Mouse (Mus musculus) CH12.LX (cell line): ENCODE results near the gene Phykpl. TPM values are rescaled to one million over a fixed set of nuclear protein-coding genes. Genes with fewer than 3 reads are reported as not detected.
A peak's percentile ranks its signal among the peaks of the same experiment; 100 is the strongest.

Experiments
- DNase-seq: peaks from one replicate; pipeline ENCODE4 v3.0.0-alpha.2; 2013; ENCODE audit errors: extremely low read depth
- H3K27ac ChIP-seq: 2 replicates; pipeline ENCODE4 v1.5.1; 2012; ENCODE audit warnings: low read depth, mild to moderate bottlenecking, control low read depth, moderate library complexity; ENCODE audit not compliant: insufficient read depth
- H3K27me3 ChIP-seq: replicated peaks from 2 replicates; pipeline ENCODE3; 2012; ENCODE audit warnings: inconsistent platforms
- H3K36me3 ChIP-seq, 2 experiments: replicated peaks in 1 of 2; 2 replicates each; pipeline versions ENCODE3 to v1.6.1; 2012; ENCODE audit warnings: inconsistent platforms in 1 of 2, low read length in 1 of 2, mild to moderate bottlenecking in 1 of 2, mixed read lengths in 1 of 2, moderate library complexity in 1 of 2; ENCODE audit not compliant: control insufficient read depth in 1 of 2, insufficient read depth in 1 of 2
- H3K4me1 ChIP-seq, 2 experiments: 2 replicates each; pipeline ENCODE4 v1.6.1; 2012; ENCODE audit warnings: inconsistent platforms in 1 of 2, moderate library complexity in 1 of 2; ENCODE audit not compliant: insufficient read depth in 2 of 2, control insufficient read depth in 1 of 2
- H3K4me2 ChIP-seq: 2 replicates; pipeline ENCODE4 v1.6.1; 2012; ENCODE audit warnings: low read depth, mild to moderate bottlenecking, control low read depth; ENCODE audit not compliant: poor library complexity, insufficient read depth, severe bottlenecking
- H3K4me3 ChIP-seq, 3 experiments: fragments of 150-350 bp in 1 of 3; sonication (generic) in 1 of 3; replicated peaks in 1 of 3; 2 replicates each; pipeline versions ENCODE3 to v1.5.1; 2011 to 2012; ENCODE audit warnings: low read depth in 2 of 3, low read length in 2 of 3, mild to moderate bottlenecking in 2 of 3, moderate library complexity in 2 of 3, control low read depth in 1 of 3, improper control_type of control experiment in 1 of 3, inconsistent platforms in 1 of 3, mixed read lengths in 1 of 3; ENCODE audit not compliant: poor library complexity in 1 of 3
- H3K79me2 ChIP-seq: replicated peaks from 2 replicates; pipeline ENCODE4 v1.6.1; 2012; ENCODE audit warnings: mild to moderate bottlenecking, moderate library complexity; ENCODE audit not compliant: control insufficient read depth, poor library complexity, insufficient read depth, severe bottlenecking; ENCODE audit errors: extremely low read depth
- H3K9ac ChIP-seq: 2 replicates; pipeline ENCODE4 v1.6.1; 2012; ENCODE audit warnings: low read depth, mild to moderate bottlenecking, control low read depth, moderate library complexity; ENCODE audit not compliant: insufficient read depth
- H3K9me3 ChIP-seq: replicated peaks from 2 replicates; pipeline ENCODE3; 2012; ENCODE audit warnings: low read length, inconsistent platforms, mixed read lengths
- CHD1 ChIP-seq: IDR thresholded peaks from 2 replicates; pipeline ENCODE4 v1.6.1; 2012; ENCODE audit warnings: low read depth, low read length, improper control_type of control experiment, inconsistent platforms
- CHD2 ChIP-seq: IDR thresholded peaks from 2 replicates; pipeline ENCODE4 v1.6.1; 2011; ENCODE audit warnings: low read length, improper control_type of control experiment
- CTCF ChIP-seq, 2 experiments: IDR thresholded peaks in 1 of 2; conservative IDR thresholded peaks in 1 of 2; 2 replicates each; pipeline ENCODE4 v1.5.1; 2011 to 2012; ENCODE audit warnings: low read depth in 2 of 2, low read length in 2 of 2, improper control_type of control experiment in 1 of 2, inconsistent platforms in 1 of 2, mild to moderate bottlenecking in 1 of 2, moderate library complexity in 1 of 2
- E2F4 ChIP-seq: IDR thresholded peaks from 2 replicates; pipeline ENCODE4 v1.6.1; 2011; ENCODE audit warnings: low read depth, low read length, improper control_type of control experiment; ENCODE audit not compliant: insufficient replicate concordance
- EP300 ChIP-seq: IDR thresholded peaks from 2 replicates; pipeline ENCODE4 v1.6.1; 2011; ENCODE audit warnings: low read length, improper control_type of control experiment
- ETS1 ChIP-seq: conservative IDR thresholded peaks from 2 replicates; pipeline ENCODE4 v1.6.1; 2012; ENCODE audit warnings: low read depth, mild to moderate bottlenecking, inconsistent platforms, low read length, improper control_type of control experiment, moderate library complexity
- GABPA ChIP-seq: IDR thresholded peaks from 2 replicates; pipeline ENCODE4 v1.6.1; 2012; ENCODE audit warnings: low read depth, low read length, improper control_type of control experiment, inconsistent platforms; ENCODE audit not compliant: insufficient replicate concordance
- HCFC1 ChIP-seq: IDR thresholded peaks from 2 replicates; pipeline ENCODE4 v1.6.1; 2012; ENCODE audit warnings: low read depth, mild to moderate bottlenecking, inconsistent platforms, low read length, improper control_type of control experiment
- IRF4 ChIP-seq: IDR thresholded peaks from 2 replicates; pipeline ENCODE4 v1.6.1; 2014; ENCODE audit warnings: low read depth, mild to moderate bottlenecking, inconsistent platforms, low read length, improper control_type of control experiment
- JUN ChIP-seq: IDR thresholded peaks from 2 replicates; pipeline ENCODE4 v1.6.1; 2011; ENCODE audit warnings: low read depth, mild to moderate bottlenecking, low read length, improper control_type of control experiment, moderate library complexity; ENCODE audit not compliant: insufficient read depth
- JUND ChIP-seq: conservative IDR thresholded peaks from 2 replicates; pipeline ENCODE4 v1.6.1; 2011; ENCODE audit warnings: low read depth, low read length, improper control_type of control experiment
- MAFK ChIP-seq: IDR thresholded peaks from 2 replicates; pipeline ENCODE4 v1.6.1; 2011; ENCODE audit warnings: low read length, improper control_type of control experiment; ENCODE audit not compliant: insufficient replicate concordance
- MAZ ChIP-seq: IDR thresholded peaks from 2 replicates; pipeline ENCODE4 v1.6.1; 2012; ENCODE audit warnings: low read depth, mild to moderate bottlenecking, inconsistent platforms, low read length, improper control_type of control experiment, moderate library complexity
- MEF2A ChIP-seq: IDR thresholded peaks from 2 replicates; pipeline ENCODE4 v1.6.1; 2014; ENCODE audit warnings: low read depth, mild to moderate bottlenecking, inconsistent platforms, low read length, improper control_type of control experiment, borderline replicate concordance
- MXI1 ChIP-seq: IDR thresholded peaks from 2 replicates; pipeline ENCODE4 v1.6.1; 2011; ENCODE audit warnings: mild to moderate bottlenecking, low read depth, low read length, improper control_type of control experiment
- MYC ChIP-seq: IDR thresholded peaks from 2 replicates; pipeline ENCODE4 v1.6.1; 2011; ENCODE audit warnings: low read depth, mild to moderate bottlenecking, improper control_type of control experiment, low read length
- NELFE ChIP-seq: IDR thresholded peaks from 2 replicates; pipeline ENCODE4 v1.6.1; 2011; ENCODE audit warnings: low read depth, low read length, improper control_type of control experiment
- NRF1 ChIP-seq: IDR thresholded peaks from 2 replicates; pipeline ENCODE4 v1.6.1; 2014; ENCODE audit warnings: low read depth, mild to moderate bottlenecking, inconsistent platforms, low read length, improper control_type of control experiment, moderate library complexity
- PAX5 ChIP-seq: IDR thresholded peaks from 2 replicates; pipeline ENCODE4 v1.6.1; 2012; ENCODE audit warnings: low read length, inconsistent platforms, mixed read lengths
- POLR2A ChIP-seq: IDR thresholded peaks from 2 replicates; pipeline ENCODE4 v1.6.1; 2011; ENCODE audit warnings: low read depth, mild to moderate bottlenecking, improper control_type of control experiment, low read length
- POLR2AphosphoS2 ChIP-seq: IDR thresholded peaks from 2 replicates; pipeline ENCODE4 v1.6.1; 2011; ENCODE audit warnings: low read depth, low read length, improper control_type of control experiment
- RCOR1 ChIP-seq: conservative IDR thresholded peaks from 2 replicates; pipeline ENCODE4 v1.6.1; 2012; ENCODE audit warnings: low read depth, mild to moderate bottlenecking, inconsistent platforms, low read length, improper control_type of control experiment
- SMC3 ChIP-seq: IDR thresholded peaks from 2 replicates; pipeline ENCODE4 v1.6.1; 2011; ENCODE audit warnings: low read depth, low read length, improper control_type of control experiment
- ZMIZ1 ChIP-seq: IDR thresholded peaks from 2 replicates; pipeline ENCODE4 v1.6.1; 2012; ENCODE audit warnings: low read depth, mild to moderate bottlenecking, inconsistent platforms, low read length, improper control_type of control experiment
- ZNF384 ChIP-seq: IDR thresholded peaks from 2 replicates; pipeline ENCODE4 v1.6.1; 2012; ENCODE audit warnings: low read depth, low read length, improper control_type of control experiment, inconsistent platforms
- dilution Hi-C: fragments of 300-500 bp; cut with MboI; formaldehyde crosslinking; loops from 2 replicates; pipeline ENCODE4 v1.14.3; 2020; ENCODE audit warnings: low sequenced_read_pairs; ENCODE audit not compliant: extremely low pct_unique_long_range_greater_than_20kb, extremely low pct_ligation_motif_present
- in situ Hi-C: fragments of 300-500 bp; cut with MboI; formaldehyde crosslinking; loops from 3 replicates; pipeline ENCODE4 v1.14.3; 2019; ENCODE audit warnings: low sequenced_read_pairs, low pct_ligation_motif_present, low pct_unique_long_range_greater_than_20kb, mixed read lengths
- polyA plus RNA-seq: library from polyadenylated mRNA; unstranded; fragments of >175 nt; gene quantifications from 2 replicates; pipeline ENCODE4 v1.2.1, GENCODE M21; 2012; ENCODE audit warnings: low read depth; ENCODE audit not compliant: insufficient read length
- total RNA-seq, 2 experiments: library from RNA; depleted of rRNA; stranded (reverse); fragments of 300-350 nt in 1 of 2; fragments of >200 nt in 1 of 2; gene quantifications; 2 replicates each; pipeline ENCODE4 v1.2.3; 2012 to 2014

Phykpl gene
- total and polyA plus RNA-seq, 3 experiments, result 25.2 to 44.0 (median 30.9) TPM

DNA sequence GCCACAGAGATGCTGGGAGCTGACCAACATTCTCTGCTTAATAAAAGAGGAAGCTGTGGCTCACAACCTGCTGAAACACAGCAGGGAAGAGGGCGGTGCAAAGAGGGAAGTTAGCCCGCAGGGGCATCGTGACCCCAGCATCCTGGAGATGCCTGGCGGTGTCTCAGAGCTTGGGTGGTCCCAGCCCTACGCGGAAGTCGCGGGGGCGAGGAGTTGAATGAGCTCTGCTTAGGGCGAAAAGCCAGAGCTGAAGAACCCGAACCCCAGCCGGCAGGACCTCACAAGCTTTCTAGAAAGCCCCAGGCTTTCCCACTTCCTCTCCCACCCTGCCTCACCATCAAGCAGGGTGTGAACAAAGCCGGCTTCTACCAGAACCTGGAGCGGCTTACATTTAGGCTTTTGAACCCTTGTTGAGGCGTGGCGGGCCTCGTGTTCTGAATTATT lies 53.4 kb downstream of the Phykpl start (continued):
- TF ChIP-seq NELFE, result peak; percentile 52; the same call in 1 of the 2 replicates
- peak; percentile 41; the same call in 1 of the 2 replicates for TF ChIP-seq ZMIZ1
- TF ChIP-seq NRF1, result no peak
- no peak for TF ChIP-seq MXI1
- peak; percentile 88 for TF ChIP-seq POLR2A
- TF ChIP-seq E2F4, result no peak
- TF ChIP-seq ZNF384, result no peak
- TF ChIP-seq CTCF (conservative IDR thresholded peaks at IDR 0.05 in 1 of 2, IDR thresholded peaks at IDR 0.05 in 1 of 2; ENCODE audit: low read depth in 2 of 2, low read length in 2 of 2), result no peak
- no peak for TF ChIP-seq MAFK
- no peak for TF ChIP-seq RCOR1

DNA sequence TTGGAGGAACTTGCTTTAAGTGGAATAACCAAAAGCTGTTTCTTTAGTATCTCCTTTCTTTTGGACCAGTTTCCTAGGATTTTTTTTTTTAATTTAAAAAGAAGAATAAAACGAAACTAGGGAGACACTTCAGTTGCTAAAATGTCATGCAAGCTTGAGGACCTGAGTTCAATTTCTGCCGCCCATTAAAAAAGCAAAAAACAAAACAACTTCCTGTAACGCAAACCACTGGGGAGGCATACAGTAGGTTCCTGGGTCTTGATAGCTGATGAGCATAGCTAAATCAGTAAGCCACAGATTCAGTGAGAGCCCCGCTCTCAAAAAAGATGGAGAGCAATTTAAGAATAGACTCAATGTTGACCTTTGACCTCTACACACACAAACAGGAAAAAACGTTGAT lies 53.9 kb downstream of the Phykpl start:
- dilution Hi-C loops, result no loop called here
- H3K4me3 ChIP-seq, result peak overlapping the region in 1 of 3 experiments; percentile 42
- TF ChIP-seq POLR2AphosphoS2, result no peak
- TF ChIP-seq CHD1, result no peak
- TF ChIP-seq ZNF384, result no peak; the same call in 1 of the 2 replicates
- TF ChIP-seq MAZ, result no peak
- TF ChIP-seq EP300, result no peak
- no peak for TF ChIP-seq PAX5
- no peak for TF ChIP-seq NRF1
- no peak for TF ChIP-seq MEF2A
- no peak for TF ChIP-seq IRF4
- no peak for TF ChIP-seq CHD2

DNA sequence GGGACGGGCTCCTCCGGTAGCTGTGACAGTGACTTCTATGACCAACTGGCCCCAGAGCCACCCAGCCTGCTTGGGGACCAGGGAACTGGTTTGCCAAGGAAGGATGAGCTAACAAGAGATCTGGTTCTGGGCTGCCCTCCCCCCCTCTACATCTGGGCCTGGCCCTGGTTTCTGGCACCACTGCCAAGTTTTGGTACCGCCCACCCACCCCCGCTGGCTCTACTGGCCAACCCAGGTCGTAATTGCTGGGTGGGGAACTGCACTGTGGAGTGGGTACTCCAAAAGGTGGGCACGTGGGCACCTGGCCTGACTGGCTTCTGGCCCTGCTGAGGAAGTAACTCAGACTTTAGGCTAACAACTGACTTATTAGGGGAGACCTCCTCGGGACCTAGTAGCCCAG lies 56.2 kb downstream of the Phykpl start:
- DNase-seq, result no peak
- Histone ChIP-seq H3K4me2 (no peak overlapping the region), H3K27ac (no peak overlapping the region), H3K9ac (no peak overlapping the region), H3K9me3 (no peaks in the 10 kb centered on the region), H3K36me3 (peaks cover 15 to 47% of the 10 kb centered on the region in 2 experiments), H3K27me3 (no peaks in the 10 kb centered on the region), H3K4me1 (peaks cover 23 to 81% of the 10 kb centered on the region in 2 experiments), H3K4me3 (no peak overlapping the region), H3K79me2 (peaks cover 3% of the 10 kb centered on the region; the same call in 1 of the 2 replicates)
- in situ Hi-C loops, result no loop called here
- dilution Hi-C loops, result no loop called here
- TF ChIP-seq MAZ (no peak), CTCF (conservative IDR thresholded peaks at IDR 0.05 in 1 of 2, IDR thresholded peaks at IDR 0.05 in 1 of 2; ENCODE audit: low read depth in 2 of 2, low read length in 2 of 2) (no peak), CHD1 (no peak), MXI1 (no peak), MYC (no peak), POLR2AphosphoS2 (no peak), SMC3 (no peak), ETS1 (no peak), MAFK (no peak), JUN (no peak), EP300 (no peak), GABPA (no peak), HCFC1 (no peak), JUND (no peak), NELFE (no peak)

More for the DNA sequence above, 53.9 kb downstream of the Phykpl start:
- H3K4me2 ChIP-seq, result peak overlapping the region; percentile 81
- no peak for DNase-seq
- H3K4me1 ChIP-seq, result peaks cover 7 to 77% of the 10 kb centered on the region in 2 experiments
- peaks cover 9% of the 10 kb centered on the region; the same call in 1 of the 2 replicates for H3K79me2 ChIP-seq
- H3K27ac ChIP-seq, result peak overlapping the region; percentile 79; the same call in 1 of the 2 replicates
- no peaks in the 10 kb centered on the region for H3K9me3 ChIP-seq
- in situ Hi-C loops, result no loop called here
- H3K36me3 ChIP-seq, result peaks cover 6 to 42% of the 10 kb centered on the region in 2 experiments
- peak overlapping the region; percentile 33 for H3K9ac ChIP-seq
- H3K27me3 ChIP-seq, result no peaks in the 10 kb centered on the region
